Mouse (Mus musculus) natural killer cell, adult 2 months (primary cell): Measurements from ENCODE around the gene Pla2g2c.

Source experiments
- DNase-seq, 2 experiments: peaks; one replicate each; pipeline ENCODE4 v3.0.0; 2022; ENCODE audit warnings: low spot score in 2 of 2

Gene Pla2g2c

DNA sequence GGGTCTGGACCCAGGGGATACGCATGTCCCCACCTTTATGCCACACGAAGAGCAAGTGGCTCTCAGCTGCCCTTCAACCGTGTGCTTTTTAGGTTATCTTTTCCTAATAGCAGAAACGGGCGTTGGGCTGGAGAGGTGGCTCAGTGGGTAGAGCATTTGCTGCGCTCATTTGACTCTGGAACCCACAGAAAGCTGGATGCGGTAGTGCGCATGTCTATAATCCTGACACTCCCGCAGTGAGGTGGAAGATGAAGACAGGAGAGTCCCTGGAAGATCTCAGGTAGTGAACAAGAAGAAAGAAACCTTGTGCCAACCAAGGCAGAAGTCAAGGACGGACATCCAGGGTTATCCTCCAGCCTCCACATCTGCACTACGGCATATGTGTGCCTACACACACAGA lies 15.3 kb upstream of the Pla2g2c start:
- no peak for DNase-seq

DNA sequence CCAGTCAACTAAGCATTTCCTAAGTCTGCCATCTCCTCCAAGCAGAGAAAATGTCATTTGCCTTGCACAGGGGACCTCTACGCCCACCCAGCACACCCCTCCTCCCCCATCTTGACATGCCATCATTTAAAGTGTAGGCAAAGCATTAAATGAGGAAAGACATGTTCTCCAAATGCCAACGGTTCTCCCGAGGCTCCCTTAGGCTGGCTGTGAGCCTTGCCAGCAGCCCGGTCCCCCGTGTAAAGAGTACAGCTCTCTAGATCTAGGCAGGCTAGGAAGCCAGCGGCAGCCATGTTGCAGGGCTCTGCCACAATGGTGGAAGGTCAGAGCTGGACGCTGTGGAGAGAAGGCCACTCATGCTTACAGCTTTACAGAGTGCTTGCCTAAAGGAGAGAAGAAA lies 14.6 kb upstream of the Pla2g2c start:
- DNase-seq = no peak

DNA sequence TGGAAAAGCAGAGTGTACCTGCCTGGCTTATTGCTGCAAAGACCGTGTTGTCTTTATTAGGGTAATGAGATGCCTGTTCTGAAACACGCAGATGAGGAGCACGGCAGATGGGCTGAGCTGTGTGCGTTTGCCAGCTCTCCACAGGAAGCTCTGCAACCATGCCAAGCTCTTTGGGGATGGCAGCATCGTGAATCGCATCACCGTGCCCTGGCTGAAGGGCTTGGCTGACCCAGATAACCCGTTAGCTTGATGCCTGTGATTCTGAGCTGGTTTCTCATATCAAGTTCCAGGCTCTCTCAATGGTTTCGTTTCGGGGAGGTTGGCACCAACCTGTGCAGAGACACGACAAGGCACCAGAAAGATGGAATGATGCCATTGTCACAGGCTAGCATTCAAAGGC lies 14.0 kb upstream of the Pla2g2c start:
- DNase-seq = no peak

DNA sequence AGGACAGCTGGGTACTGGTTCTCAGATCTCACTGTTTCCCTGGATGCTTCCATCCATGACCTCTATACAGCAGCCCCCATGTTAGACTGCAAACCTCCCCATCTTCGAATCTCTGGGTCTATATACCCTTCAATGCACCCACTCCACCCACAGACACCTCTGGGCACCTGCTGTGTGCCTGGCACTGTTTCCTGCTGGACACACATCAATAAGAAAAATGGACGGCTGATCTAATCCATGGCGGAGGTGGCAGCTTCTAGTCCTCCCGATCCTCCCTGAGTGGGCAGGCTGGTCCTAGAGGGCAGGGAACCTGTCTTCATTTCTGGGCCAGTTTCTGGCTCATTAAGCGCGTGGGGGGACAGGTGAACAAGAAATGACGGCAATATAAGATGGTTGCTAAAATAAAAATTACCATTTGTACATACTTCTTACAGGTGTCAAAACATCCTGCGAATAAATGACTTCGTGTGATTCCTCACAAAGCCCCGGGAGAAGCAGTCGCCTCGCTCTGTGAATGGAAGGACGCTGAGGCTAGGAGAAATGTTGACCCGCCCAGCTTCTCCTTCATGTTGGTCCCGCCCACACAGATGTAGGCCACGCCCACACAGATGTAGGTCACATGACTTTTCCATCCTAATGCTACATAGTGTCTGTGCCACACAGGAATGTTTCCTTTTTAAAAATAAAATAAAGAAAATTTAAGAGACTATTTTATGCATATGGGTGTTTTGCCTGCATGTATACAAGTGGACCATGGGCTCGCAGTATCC lies 13.4 kb upstream of the Pla2g2c start:
- no peak for DNase-seq

DNA sequence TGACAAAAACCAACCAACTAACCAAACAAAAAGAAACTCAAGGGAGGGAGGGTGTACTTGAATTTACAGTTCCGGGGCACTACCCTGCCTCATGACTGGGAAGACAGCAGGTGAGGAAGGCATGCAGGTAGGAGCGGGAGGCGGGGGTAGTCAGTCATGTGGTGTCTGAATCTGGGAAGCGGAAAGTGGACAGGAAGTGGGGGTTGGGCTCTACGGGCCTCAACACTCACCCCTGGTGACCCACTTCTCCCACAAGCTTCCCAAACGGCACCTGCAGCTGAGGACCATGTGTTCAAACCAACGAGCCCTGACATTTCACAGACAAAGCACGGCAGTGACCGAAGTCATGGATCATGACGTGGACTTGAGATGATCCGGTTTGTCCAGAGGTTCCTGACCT lies 12.5 kb upstream of the Pla2g2c start:
- no peak for DNase-seq

DNA sequence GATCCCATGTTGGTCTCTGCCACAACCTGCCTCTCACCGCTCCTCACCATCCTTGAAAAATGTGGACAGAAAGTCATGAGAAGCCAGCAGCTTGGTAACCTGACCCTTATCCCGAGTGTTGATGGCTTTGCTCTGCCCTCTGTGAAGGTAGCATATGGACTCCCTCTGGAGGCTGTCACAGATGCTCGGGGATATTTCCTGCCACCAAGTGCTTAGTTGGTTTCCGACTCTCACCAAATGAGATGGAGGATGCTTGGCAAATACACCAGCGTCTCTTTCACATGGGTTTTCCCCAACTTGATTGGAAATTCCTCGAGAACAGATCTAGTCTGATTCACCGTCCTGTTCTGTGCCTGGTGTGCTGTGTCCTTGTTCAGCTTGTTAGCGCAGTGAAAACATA lies 12.0 kb upstream of the Pla2g2c start:
- no peak for DNase-seq

DNA sequence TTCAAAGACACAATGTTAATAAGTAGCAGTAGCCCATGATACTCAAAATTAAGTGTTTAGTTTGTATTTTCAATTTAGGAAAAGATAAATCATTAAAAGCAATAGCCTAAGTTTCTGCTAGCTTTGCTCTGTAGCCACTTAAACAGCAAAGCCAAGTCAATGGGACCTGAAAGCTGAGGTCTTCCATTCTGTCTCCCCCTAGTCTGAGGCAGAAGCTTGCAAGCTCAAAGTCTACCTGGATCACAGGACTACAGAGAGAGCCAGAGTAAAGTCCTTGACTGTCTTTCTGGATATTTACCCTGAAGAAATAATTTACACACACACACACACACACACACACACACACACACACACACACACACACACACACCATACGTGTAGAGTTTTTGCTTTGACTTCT lies 10.4 kb upstream of the Pla2g2c start:
- DNase-seq = no peak

DNA sequence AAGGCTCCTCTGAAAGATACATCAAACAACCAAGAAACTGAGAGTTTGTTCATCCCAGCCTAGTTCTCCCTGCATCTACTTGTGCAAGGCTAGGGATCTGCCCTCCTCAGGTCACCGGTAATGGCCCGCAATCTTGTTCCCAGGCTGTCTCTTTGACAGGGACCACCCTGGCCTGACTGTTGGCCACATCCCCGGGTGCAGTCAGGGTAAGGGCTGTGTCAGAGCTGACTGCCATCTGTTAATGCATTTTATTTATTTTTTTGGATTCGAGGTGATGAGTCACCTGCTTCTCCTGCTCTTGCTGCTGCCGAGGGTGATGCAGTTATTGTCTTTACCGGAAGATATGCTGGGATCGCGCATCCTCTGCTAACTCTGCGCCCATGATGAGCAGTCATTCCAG lies 7.9 kb upstream of the Pla2g2c start:
- no peak for DNase-seq

DNA sequence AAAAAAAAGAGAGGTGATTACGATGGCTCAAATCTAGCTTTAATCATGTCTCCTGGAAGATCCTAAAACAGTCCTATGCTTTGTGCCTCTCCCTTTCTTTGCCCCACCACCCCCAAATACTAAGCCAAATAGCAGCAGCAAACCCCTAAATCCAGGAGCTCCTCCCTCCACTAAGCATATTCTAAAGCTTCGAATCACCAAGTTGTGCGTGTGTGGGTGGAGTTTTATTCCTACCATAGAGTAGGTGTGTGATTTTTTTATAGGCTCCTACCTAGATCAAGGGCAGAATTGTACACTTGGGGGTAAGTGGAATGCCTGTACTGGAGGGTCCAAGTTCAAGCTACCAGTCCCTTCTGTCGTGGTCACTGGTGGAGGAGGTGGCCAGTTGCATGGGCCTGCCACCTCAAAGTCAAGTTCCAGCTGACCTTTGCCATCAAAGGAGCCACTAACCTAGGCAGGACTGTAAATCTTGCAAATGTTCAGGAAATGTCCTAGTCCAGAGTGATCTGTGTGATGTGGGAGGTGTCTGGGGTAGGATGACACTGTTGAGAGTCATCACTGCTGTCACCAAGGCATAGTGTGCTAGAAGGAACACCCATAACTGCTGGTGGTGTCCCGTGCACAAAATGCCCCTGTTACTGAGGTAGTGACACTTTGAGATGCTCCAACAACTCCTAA lies 5.9 kb upstream of the Pla2g2c start:
- no peak for DNase-seq

DNA sequence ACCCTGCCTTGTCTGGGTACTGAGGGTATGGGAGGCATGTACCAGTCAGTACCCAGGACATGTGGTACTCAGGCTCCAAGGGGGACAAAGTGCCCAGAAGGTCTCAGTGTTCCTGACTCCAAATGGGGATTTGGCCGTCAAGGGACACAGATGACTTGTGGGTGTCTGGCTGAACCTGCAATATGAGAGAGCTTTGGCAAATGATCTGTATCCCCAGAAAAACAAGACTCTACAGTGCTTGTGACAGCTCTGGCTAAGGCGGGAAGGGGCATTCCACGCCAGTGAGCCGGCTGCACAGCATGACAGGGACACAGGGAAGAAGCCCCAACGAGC lies 5.4 kb upstream of the Pla2g2c start:
- no peak for DNase-seq

DNA sequence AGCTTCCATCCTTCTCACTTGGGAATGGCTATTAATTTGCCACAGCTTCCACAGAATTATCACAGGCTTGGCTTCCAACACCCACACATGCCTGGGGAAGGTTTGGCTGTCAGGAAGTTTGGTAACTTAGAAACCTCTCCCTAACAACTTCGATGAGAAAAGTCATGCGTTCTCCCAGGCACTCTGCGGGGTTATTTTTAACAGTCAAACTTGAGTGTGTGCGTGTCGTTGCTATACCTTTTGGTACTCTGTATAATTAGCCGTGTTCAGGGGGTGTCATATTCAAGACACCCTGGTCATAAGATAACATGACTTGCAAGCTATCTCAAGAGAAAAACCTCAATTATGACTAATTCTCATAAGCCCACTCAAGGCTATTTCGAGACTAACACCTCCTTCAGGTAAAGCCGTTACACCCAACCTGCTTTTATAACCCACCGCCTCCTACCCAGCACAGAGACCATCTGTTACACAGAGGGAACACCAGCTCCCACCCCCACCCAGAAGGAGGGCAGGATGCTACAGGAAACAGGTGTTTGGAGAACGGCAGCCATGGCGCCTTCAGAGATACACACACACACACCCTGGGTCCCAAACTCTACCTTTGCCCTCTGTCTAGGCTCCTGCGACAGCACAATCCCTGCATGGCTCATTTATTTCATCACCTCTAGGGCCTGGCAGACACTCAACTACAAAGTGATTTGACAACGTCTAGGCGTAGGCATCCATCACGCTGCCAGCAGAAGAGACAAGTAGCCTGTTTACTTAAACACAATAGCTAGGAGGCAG lies 905 bp upstream of the Pla2g2c start:
- DNase-seq = no peak

DNA sequence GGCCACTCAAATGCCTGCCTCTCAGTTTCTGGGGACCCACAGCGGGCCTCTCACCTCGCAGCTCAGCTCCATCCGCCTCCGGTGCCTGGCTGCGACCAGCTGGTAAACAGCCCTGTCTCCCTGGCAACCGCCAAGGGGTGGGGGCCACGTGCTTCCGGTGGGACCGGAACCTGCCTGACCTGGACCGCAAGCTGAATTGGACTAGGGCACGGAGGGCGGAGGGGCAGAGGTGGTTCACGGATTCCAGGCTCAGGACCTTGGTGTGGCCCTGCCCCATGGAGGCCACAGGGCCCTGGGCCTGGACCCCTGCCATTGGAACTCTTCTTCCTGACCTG lies 502 bp downstream of the Pla2g2c start:
- DNase-seq = peak; percentile 55 to 62

DNA sequence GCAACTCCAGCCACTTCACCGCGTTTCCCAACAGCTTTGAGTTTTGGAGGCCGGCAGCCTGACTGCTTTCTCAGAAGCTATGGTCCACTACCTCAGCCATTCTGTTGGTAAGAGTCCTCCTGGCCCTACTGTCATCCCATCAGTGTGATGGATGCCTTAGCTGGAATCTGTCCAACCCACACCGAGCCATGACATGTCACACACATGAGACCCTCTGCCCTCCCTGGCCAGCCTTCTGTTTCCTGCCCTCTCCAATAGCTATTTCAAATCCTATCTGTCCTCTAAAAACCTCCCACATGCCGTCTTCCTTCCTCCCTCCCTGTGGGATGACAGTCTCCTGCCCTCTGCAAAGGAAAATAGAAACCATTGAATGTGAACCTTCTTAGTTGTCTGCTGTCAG lies 1.2 kb downstream of the Pla2g2c start:
- DNase-seq = no peak

DNA sequence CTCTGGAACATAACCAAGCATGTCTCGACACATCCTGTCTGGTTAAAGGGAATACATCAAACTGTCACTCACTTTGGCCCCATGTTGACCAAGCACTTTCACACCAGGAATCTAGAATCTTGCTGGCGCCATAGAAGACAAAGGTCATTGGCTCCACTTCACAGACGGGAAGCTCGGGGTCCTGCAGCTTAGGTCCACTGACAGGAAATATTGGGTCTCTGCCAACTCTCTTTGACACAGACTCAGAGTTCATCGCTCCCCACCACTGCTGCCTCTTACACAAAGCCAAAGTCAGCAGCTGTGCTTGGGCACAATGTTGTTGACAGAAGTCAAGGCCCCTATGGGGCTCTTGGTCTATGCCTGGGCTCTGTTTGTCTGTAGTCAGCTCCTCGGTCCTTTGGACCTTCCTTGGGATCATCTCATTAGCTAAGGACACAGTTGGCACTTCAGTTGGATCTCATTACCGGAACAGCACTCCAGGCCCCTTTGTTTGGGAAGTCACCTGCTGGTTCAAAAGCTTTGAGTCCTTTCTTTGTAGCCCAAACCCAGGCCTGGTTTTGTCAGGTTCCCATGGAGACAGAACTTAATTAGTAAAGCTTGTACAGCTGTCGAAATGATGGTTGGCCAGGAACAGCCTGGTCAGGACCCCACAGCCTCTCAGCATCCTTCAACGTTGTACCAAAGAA lies 4.6 kb downstream of the Pla2g2c start:
- no peak for DNase-seq

DNA sequence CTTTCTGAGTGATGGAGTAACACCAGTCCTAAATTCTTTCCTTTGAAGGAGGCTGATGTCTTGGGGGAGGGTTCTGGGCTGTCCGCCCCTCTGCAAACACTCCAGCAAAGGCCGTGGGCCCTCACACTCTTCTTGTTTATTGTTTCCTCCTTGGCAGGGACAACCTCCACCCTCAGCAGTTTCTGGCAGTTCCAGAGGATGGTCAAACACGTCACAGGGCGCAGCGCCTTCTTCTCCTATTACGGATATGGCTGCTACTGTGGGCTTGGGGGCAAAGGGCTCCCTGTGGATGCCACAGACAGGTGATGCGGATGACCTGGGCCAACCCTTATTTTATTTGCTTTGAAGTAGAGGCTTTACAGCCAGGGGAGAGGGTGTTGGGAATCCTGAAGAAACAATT lies 9.5 kb downstream of the Pla2g2c start:
- DNase-seq = no peak

DNA sequence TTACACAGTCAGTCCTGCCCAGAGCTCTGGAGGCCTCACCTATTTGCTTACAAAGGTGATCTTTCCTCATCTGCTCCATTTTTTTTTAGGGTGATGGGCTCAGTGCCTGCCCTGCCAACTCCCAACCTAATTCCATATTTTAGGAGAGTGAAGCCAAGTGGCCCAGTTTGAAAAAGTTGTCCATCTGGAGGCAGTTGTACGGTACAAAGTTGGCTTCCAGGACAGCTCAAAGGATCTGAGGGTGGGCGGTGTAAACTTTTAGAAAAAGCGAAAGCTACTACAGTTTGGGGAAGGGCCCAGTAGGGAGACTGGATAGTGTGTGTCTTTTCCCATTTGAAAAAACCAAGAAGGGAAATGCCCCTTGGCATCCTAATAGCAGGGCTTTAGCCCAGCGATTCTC lies 10.3 kb downstream of the Pla2g2c start:
- DNase-seq = no peak

DNA sequence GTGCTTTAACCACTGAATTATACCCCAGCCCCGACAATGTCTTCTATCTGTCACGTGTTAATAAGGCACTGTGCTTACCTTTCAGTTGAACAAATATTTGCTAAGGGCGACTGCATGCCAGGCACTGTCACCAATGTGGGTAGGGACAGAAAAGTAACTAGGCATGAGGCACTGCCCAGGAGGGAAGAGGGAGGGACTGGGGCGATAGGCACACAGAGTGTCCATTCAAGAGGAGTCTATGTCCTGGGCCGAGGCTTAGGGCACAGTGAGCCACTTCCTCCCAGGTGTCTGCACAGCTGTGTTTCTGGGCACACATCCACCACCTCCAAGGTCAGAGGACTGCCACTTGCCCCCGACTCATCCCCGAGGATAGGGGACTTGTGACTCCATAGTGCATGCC lies 12.4 kb downstream of the Pla2g2c start, which contains the start of gene Ubxn10:
Gene Ubxn10 (minus strand): TSS at position 137 of the 400 bp plus-strand sequence.
- DNase-seq = no peak

DNA sequence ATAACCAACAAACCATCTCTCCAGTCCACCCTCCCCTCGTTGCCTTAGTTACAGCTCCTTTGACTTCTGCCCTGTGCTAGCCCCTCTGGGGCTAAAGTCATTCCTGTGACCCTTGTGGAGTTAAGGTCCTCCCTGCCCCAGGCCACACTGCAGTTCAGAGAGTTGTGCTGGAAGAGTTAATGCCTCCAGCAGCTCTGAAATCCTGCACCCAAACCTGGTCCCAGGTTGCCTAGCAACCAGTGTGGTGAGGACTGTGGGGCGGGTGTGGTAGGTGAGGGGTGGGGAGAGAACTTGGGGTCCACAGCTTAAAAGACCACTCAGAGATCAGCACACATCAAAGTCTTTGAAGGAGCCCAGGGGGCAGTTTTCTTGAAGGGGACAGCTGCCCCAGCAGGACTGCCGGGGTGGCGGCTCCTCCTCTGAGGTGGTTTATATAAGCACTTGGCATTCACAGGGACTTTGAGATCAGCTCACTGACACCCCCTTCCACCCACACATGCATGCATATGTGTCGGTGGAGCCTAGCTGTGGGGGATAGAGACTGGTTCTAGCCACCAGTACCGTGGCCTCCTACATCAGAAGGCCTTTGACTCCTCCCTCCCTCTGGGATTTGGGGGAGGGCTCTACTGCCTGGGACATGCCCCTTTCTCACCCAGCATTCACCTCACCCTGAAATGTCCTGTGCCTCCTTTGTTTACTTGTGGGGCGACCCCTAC lies 14.7 kb downstream of the Pla2g2c start:
- DNase-seq = no peak

DNA sequence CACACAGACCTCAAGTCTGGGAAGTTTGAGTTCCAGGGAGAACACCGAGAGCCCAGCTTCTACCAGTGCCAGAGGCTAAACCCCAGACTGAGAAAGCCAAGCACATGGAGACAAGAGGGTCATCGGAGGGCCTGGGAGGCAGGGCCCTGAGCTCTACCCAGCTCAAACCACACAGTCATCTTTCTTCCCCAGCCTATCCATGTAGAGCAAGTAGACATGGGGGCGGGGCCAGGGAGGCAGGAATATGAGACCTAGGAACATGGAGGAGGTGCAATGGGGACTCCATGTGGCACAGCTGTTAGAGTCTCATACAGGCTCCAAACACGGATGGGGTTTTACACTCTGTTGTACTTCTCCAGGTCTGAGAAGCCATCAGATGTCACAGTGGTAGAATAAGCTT lies 21.3 kb downstream of the Pla2g2c start:
- DNase-seq = no peak

DNA sequence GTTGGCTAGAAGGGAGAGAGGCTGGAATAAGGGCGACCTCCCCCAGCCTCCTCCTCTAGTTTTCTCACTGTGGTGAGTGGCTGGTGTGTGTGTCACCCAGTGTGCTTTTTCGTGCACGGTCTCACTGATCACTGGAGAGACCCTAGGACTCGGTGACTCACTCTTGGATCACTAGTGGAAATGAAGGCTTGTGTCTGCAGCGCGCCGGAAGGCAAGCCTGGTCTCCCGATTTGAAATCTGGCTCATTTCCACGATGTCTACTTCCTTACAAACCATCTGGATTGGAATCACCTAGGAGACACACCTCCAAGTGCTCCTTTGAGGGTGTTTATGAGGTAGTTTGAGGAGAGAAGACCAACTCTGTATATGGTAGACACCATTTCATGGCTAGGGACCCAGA lies 22.3 kb downstream of the Pla2g2c start:
- no peak for DNase-seq

DNA sequence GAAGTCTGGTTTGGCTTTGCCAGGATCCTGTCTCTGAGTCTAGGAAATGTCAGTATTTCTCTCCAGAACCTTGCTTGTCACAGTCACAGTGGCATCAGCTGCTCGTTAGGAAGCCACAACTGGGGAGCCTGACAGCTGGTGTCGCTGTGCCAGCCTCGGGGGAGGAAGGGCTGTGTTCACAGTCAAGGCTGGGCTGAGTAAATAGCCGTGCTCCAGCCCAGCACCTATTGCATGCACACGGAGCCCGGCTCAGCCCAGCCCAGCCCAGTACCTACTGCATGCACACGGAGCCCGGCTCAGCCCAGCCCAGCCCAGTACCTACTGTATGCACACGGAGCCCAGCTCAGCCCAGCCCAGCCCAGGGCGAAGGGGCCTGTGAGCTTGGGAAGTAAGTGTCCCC lies 23.3 kb downstream of the Pla2g2c start:
- no peak for DNase-seq
